Mouse (Mus musculus): ENCODE measurements around the gene Zfp970.
"Not testable (repeated sequence)": the region's sequence is repeated elsewhere in the genome, so short reads cannot be mapped to it uniquely, and the experiment has no call there.

Zfp970 gene

GRCm38 (mm10) chr2:177464676-177465075 lies at the start of gene Zfp970:
Gene Zfp970, plus strand, starts transcription at chr2:177464733.
- not testable (repeated sequence) for DNase-seq

DNA sequence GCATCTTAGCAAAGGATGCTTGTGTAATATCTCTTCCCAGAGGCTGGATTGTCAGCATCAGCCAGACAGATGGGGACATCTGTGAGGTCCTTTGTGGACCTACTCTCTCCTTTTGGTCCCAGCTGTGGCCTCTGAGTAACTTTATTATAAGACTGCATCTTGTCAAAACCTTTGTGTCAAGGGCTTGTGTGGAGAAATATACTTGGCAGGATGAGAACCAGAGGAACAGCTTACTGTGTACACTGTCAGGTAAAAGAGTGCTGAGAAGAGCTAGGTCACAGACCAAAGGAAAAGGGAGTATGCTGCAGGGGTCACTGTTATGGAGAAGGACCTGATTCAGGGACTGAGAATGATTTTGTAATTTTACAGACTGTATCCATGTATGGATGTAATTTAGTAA lies 3.7 kb downstream of the Zfp970 start:
- DNase-seq = not testable (repeated sequence)

- not testable (repeated sequence) for DNase-seq
Observed at GRCm38 (mm10) chr2:177472261-177472660, 7.7 kb downstream of the Zfp970 start.

- not testable (repeated sequence) for DNase-seq
Observed at GRCm38 (mm10) chr2:177481971-177482370, 17.4 kb downstream of the Zfp970 start.

GRCm38 (mm10) chr2:177483238-177483948 lies 18.9 kb downstream of the Zfp970 start:
- DNase-seq = not testable (repeated sequence)

- not testable (repeated sequence) for DNase-seq
Observed at GRCm38 (mm10) chr2:177498067-177498466, 33.5 kb downstream of the Zfp970 start, which contains the start of gene Gm14403. Gene Gm14403, plus strand, starts transcription at chr2:177498215.

DNA sequence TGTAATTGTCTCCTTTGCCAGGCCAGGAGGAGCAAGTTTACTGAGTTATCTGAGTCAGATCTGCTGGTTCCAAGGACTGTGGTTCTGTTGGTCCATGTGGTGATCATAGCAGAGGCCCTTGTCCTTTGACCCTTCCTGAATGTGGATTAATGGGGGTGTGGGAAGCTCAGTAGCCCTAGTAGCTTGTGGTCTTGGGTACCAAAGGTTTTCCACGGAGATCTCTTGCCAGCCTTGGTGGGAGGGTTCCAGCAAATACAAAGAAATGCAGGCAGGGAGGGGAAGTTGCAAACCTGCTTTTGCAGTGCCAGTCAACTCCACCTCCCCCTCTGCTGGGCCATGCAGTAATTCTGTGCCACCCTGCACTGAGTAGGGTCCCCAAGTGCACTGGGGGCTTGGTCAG lies 34.6 kb downstream of the Zfp970 start:
- DNase-seq = not testable (repeated sequence)

- DNase-seq = not testable (repeated sequence)
Observed at GRCm38 (mm10) chr2:177505211-177505719, 40.7 kb downstream of the Zfp970 start.

GRCm38 (mm10) chr2:177511381-177511780 lies 46.8 kb downstream of the Zfp970 start:
- not testable (repeated sequence) for DNase-seq

GRCm38 (mm10) chr2:177511972-177512371 lies 47.4 kb downstream of the Zfp970 start:
- DNase-seq = not testable (repeated sequence)

GRCm38 (mm10) chr2:177513991-177514479 lies 49.5 kb downstream of the Zfp970 start:
- not testable (repeated sequence) for DNase-seq

DNA sequence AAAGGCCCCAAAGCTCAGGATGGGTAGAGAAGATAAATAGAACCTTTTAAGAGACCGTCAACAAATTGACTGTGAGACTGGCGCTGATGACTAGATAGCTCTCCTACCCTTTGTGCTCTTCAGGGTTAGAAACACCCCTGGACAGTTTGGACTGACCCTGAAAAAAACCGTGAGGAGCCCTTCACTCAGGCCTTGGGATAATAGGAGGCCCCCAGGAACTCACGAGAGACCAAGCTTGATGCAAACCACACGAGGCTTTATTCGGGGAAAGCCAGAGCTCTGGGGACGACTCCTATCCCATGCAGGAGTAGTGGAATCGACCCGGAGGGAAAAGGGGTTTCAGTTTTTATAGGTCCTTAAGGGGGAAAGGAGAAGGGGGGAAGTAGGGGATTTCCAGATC lies 53.2 kb downstream of the Zfp970 start:
- DNase-seq = not testable (repeated sequence)

DNA sequence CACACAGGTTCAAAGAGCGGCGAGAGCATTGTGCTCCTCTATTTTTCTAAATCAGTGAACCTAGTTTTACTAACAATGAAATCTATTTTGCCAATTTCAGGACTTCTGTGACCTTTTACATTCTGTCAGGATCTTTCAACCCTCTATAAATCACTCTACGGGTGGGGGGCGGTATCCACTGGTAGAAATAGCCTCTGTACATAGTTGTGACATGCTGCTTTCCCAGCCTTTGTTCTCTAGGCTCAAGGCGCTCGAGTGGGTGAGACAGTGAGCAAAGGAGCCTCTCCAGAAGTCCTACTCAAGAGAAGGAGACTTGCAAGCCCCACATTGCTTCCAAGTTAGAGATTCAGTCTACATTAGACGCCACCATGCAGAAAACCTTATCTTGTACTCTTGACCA lies 53.8 kb downstream of the Zfp970 start:
- not testable (repeated sequence) for DNase-seq

- DNase-seq = not testable (repeated sequence)
Observed at GRCm38 (mm10) chr2:177518960-177519359, 54.4 kb downstream of the Zfp970 start.

- no peak for DNase-seq
Observed at GRCm38 (mm10) chr2:177520035-177520434, 55.5 kb downstream of the Zfp970 start.

GRCm38 (mm10) chr2:177523061-177523460 lies 58.5 kb downstream of the Zfp970 start:
- DNase-seq = no peak

GRCm38 (mm10) chr2:177523674-177524073 lies 59.1 kb downstream of the Zfp970 start:
- not testable (repeated sequence) for DNase-seq

DNA sequence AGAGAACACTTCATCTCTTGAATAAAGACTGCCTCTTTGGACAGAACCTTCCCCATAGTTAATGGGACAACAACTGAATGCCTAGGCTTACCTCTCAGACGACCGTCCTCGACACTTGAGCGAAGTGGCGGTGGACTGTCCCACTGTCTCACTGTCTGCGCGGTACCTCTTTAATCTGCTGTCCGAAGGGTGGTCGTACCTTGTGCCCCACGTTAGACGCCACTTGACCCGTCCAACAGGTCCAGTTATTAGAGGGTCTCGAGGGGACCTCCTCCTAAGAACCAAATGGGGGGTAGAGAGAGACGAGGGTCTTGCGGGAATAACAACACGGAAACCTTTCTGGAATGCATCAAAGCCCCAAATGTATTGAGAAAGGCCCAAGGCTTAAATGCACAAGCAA lies 59.6 kb downstream of the Zfp970 start:
- not testable (repeated sequence) for DNase-seq
